Mouse (Mus musculus): ENCODE measurements at regions not wholly inside any gene's neighbourhood (a gene's known extent, or its start where the extent isn't known, plus 50 kb on each side); places are given as distances from the start of the nearest gene placed in this dataset.

DNA sequence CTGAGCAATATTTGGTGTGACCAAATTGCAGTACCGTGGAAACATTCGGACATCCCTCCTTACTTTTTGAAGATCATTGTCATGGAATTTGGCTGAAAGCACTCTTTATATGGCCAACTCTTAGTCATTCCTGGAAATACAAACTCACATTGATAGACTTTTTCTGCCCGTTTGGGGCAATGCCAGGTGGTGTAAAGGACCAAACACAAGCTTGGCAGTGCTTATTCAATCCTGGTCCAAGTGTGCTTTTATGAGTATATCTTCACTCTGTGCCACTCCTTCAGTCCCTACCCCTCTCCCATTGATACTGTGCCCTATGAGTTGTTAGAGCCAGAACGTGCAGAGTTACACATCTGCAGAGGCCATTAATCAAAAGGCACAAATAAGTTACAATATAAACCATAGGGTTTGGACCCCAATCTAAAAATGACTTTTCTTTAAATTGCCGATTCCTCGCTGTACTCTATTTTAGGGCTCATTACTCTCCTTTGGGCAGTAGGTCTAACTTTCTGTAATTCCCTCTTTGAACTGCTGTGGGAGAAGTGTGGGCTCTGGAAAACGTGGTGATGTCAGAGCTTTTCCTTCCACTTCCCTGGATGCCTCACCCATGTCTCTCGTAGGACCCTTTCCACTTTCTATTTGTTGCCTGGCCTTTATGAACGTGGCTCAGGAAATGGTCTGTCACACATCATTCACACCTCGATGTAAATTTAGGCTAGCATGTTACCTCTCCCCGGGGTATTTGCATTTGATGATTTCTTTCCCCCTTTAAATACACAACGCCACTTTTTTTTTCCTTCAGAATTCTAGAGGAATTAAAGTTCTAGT, 219.1 kb downstream of the Tbx15 start:
- TF ChIP-seq CTCF (IDR thresholded peaks at IDR 0.05; ENCODE audit: control insufficient read depth, insufficient read depth, insufficient read length) (no peak), CEBPB (IDR thresholded peaks at IDR 0.05; ENCODE audit: low read depth) (no peak), FOSL1 (IDR thresholded peaks at IDR 0.05; ENCODE audit: insufficient read depth, low read length, poor library complexity, severe bottlenecking) (no peak), USF1 (IDR thresholded peaks at IDR 0.05; ENCODE audit: low read depth) (no peak), MYOD1 (IDR thresholded peaks at IDR 0.05; ENCODE audit: control insufficient read depth, insufficient read length, low read depth) (no peak), MAX (IDR thresholded peaks at IDR 0.05) (no peak)

Data from C2C12 (cell line).